Mouse (Mus musculus) ES-E14 (cell line): ENCODE measurements at regions not wholly inside any gene's neighbourhood (a gene's known extent, or its start where the extent isn't known, plus 50 kb on each side); places are given as distances from the start of the nearest gene placed in this dataset.

Experiments used
- DNase-seq: peaks from one replicate; pipeline ENCODE4 v3.0.0-alpha.2; 2013; ENCODE audit warnings: low read depth, low spot score
- H3K27ac ChIP-seq: 2 replicates; pipeline ENCODE4 v1.5.1; 2012; ENCODE audit warnings: low read depth, mild to moderate bottlenecking, low read length, moderate library complexity, mixed read lengths; ENCODE audit not compliant: poor library complexity, insufficient read depth, severe bottlenecking
- H3K36me3 ChIP-seq: 2 replicates; pipeline ENCODE4 v1.6.1; 2012; ENCODE audit warnings: mild to moderate bottlenecking, low read length, moderate library complexity, mixed read lengths; ENCODE audit not compliant: control insufficient read depth, poor library complexity, insufficient read depth, severe bottlenecking
- H3K4me1 ChIP-seq, 2 experiments: fragments of 150-350 bp in 1 of 2; sonication (generic) in 1 of 2; 2 replicates each; pipeline ENCODE4 v1.6.1; 2012; ENCODE audit warnings: low read length in 2 of 2, mild to moderate bottlenecking in 1 of 2, mixed read lengths in 1 of 2; ENCODE audit not compliant: control insufficient read depth in 2 of 2, insufficient read depth in 2 of 2, poor library complexity in 1 of 2
- H3K4me3 ChIP-seq, 2 experiments: fragments of 150-350 bp in 1 of 2; sonication (generic) in 1 of 2; 2 replicates each; pipeline ENCODE4 v1.5.1; 2012; ENCODE audit warnings: low read length in 2 of 2, low read depth in 1 of 2, mild to moderate bottlenecking in 1 of 2, mixed read lengths in 1 of 2; ENCODE audit not compliant: insufficient read depth in 1 of 2, poor library complexity in 1 of 2, severe bottlenecking in 1 of 2
- H3K9ac ChIP-seq: 2 replicates; pipeline ENCODE4 v1.6.1; 2012; ENCODE audit warnings: low read depth, mild to moderate bottlenecking, low read length, mixed read lengths; ENCODE audit not compliant: poor library complexity, insufficient read depth, severe bottlenecking
- H3K9me3 ChIP-seq: fragments of 150-350 bp; sonication (generic); 2 replicates; pipeline ENCODE4 v1.6.1; 2012; ENCODE audit warnings: low read depth, mild to moderate bottlenecking, low read length; ENCODE audit not compliant: control insufficient read depth, insufficient read depth
- CHD2 ChIP-seq: IDR thresholded peaks from 2 replicates; pipeline ENCODE4 v1.6.1; 2014; ENCODE audit warnings: mild to moderate bottlenecking, low read depth, low read length, inconsistent platforms
- HCFC1 ChIP-seq: IDR thresholded peaks from 2 replicates; pipeline ENCODE4 v1.6.1; 2012; ENCODE audit warnings: low read length, inconsistent platforms, borderline replicate concordance; ENCODE audit not compliant: insufficient read depth
- MAFK ChIP-seq: IDR thresholded peaks from 2 replicates; pipeline ENCODE4 v1.6.1; 2014; ENCODE audit warnings: mild to moderate bottlenecking, low read depth, low read length, inconsistent platforms; ENCODE audit not compliant: insufficient read depth
- ZC3H11A ChIP-seq: IDR thresholded peaks from 2 replicates; pipeline ENCODE4 v1.6.1; 2012; ENCODE audit warnings: low read depth, mild to moderate bottlenecking, inconsistent platforms, low read length, borderline replicate concordance
- ZNF384 ChIP-seq: IDR thresholded peaks from 2 replicates; pipeline ENCODE4 v1.6.1; 2012; ENCODE audit warnings: low read depth, low read length, inconsistent platforms
- in situ Hi-C, 2 experiments: fragments of 600-800 bp; cut with MboI; formaldehyde crosslinking; loops; one replicate each; pipeline ENCODE4 v1.15.1; 2025; ENCODE audit warnings: low sequenced_read_pairs in 2 of 2, inconsistent platforms in 1 of 2; ENCODE audit not compliant: unreplicated experiment in 2 of 2

- in situ Hi-C loops, result no loop called here
Measured at GRCm38 (mm10) chr13:56353921-56354320, 57.6 kb upstream of the Cxcl14 start.

GRCm38 (mm10) chr13:56354630-56355029, 58.3 kb upstream of the Cxcl14 start:
- Histone ChIP-seq H3K9ac (no peak overlapping the region), H3K9me3 (no peaks in the 10 kb centered on the region), H3K27ac (no peak overlapping the region), H3K4me3 (no peak overlapping the region), H3K36me3 (no peaks in the 10 kb centered on the region), H3K4me1 (no peaks in the 10 kb centered on the region; a peak in 1 of 4 replicates)
- no peak for DNase-seq
- TF ChIP-seq MAFK (no peak), ZC3H11A (no peak), CHD2 (no peak), HCFC1 (no peak), ZNF384 (no peak)
- in situ Hi-C loops, result no loop called here

More at GRCm38 (mm10) chr13:56353921-56354320, 57.6 kb upstream of the Cxcl14 start:
- no peak overlapping the region for H3K27ac ChIP-seq
- no peak for DNase-seq
- no peak overlapping the region for H3K9ac ChIP-seq
- no peaks in the 10 kb centered on the region; a peak in 1 of 4 replicates for H3K4me1 ChIP-seq
- H3K9me3 ChIP-seq, result no peaks in the 10 kb centered on the region
- H3K4me3 ChIP-seq, result no peak overlapping the region
- TF ChIP-seq CHD2, result no peak
- TF ChIP-seq ZNF384, result no peak
- TF ChIP-seq ZC3H11A, result no peak
- no peak for TF ChIP-seq HCFC1
- no peak for TF ChIP-seq MAFK
- no peaks in the 10 kb centered on the region for H3K36me3 ChIP-seq

GRCm38 (mm10) chr13:56356999-56357398, 60.6 kb upstream of the Cxcl14 start:
- DNase-seq, result no peak
- no peak overlapping the region for H3K27ac ChIP-seq
- no peak overlapping the region for H3K4me3 ChIP-seq
- in situ Hi-C loops, result no loop called here
- H3K9ac ChIP-seq, result no peak overlapping the region
- no peaks in the 10 kb centered on the region; a peak in 2 of 4 replicates for H3K4me1 ChIP-seq
- no peaks in the 10 kb centered on the region for H3K36me3 ChIP-seq
- TF ChIP-seq ZNF384, result no peak
- H3K9me3 ChIP-seq, result no peaks in the 10 kb centered on the region

- Histone ChIP-seq H3K4me3 (no peak overlapping the region), H3K36me3 (no peaks in the 10 kb centered on the region), H3K4me1 (peaks cover 0 to 1% of the 10 kb centered on the region in 2 experiments; a peak in 2 of 4 replicates), H3K9ac (no peak overlapping the region), H3K27ac (no peak overlapping the region), H3K9me3 (no peaks in the 10 kb centered on the region)
- in situ Hi-C loops, result no loop called here
- TF ChIP-seq MAFK, result no peak
- DNase-seq, result no peak
Measured at GRCm38 (mm10) chr13:56357955-56358354, 61.6 kb upstream of the Cxcl14 start.

- in situ Hi-C loops, result no loop called here
- Histone ChIP-seq H3K27ac (no peak overlapping the region), H3K36me3 (no peaks in the 10 kb centered on the region), H3K9me3 (no peaks in the 10 kb centered on the region), H3K4me1 (peaks cover 0 to 1% of the 10 kb centered on the region in 2 experiments; a peak in 2 of 4 replicates), H3K9ac (no peak overlapping the region), H3K4me3 (no peak overlapping the region)
- DNase-seq, result no peak
- TF ChIP-seq ZC3H11A (no peak), ZNF384 (no peak), HCFC1 (no peak), CHD2 (no peak), MAFK (no peak)
Measured at GRCm38 (mm10) chr13:56358827-56359226, 62.5 kb upstream of the Cxcl14 start.
